Mouse (Mus musculus): ENCODE data around the gene Rin1. TPM values are rescaled to one million over a fixed set of nuclear protein-coding genes. Genes with fewer than 3 reads are reported as not detected.

The Rin1 gene
- polyA plus RNA-seq, 1 experiment from 2014 or later, result 1.6 TPM

Other genes with a start within 250 kb of the Rin1 start
- gene Gm21992, start 238.9 kb upstream of the Rin1 start, polyA plus RNA-seq (2014; fragmentation: Nextera tagmentation; extraction: Ambion mirVana), result 12.7 and 14.4 TPM in 2 replicates
- gene Rbm14, start 238.8 kb upstream of the Rin1 start, polyA plus RNA-seq (2014; fragmentation: Nextera tagmentation; extraction: Ambion mirVana), result 62.0 and 68.9 TPM in 2 replicates
- gene Ccs, start 211.1 kb upstream of the Rin1 start, polyA plus RNA-seq (2014; fragmentation: Nextera tagmentation; extraction: Ambion mirVana), result 36.5 and 41.4 TPM in 2 replicates
- gene Ccdc87, start 211.1 kb upstream of the Rin1 start, polyA plus RNA-seq (2014; fragmentation: Nextera tagmentation; extraction: Ambion mirVana), result 0.49 and 0.63 TPM in 2 replicates
- gene Ctsf, start 195.4 kb upstream of the Rin1 start, polyA plus RNA-seq (2014; fragmentation: Nextera tagmentation; extraction: Ambion mirVana), result 57.3 and 63.7 TPM in 2 replicates
- gene Actn3, start 172.6 kb upstream of the Rin1 start, polyA plus RNA-seq (2014; fragmentation: Nextera tagmentation; extraction: Ambion mirVana), result 2.1 and 3.1 TPM in 2 replicates
- gene Zdhhc24, start 171.8 kb upstream of the Rin1 start, polyA plus RNA-seq (2014; fragmentation: Nextera tagmentation; extraction: Ambion mirVana), result 18.2 and 19.4 TPM in 2 replicates
- gene Bbs1, start 143.9 kb upstream of the Rin1 start, polyA plus RNA-seq (2014; fragmentation: Nextera tagmentation; extraction: Ambion mirVana), result 8.9 and 17.9 TPM in 2 replicates
- gene Dpp3, start 122.2 kb upstream of the Rin1 start, polyA plus RNA-seq (2014; fragmentation: Nextera tagmentation; extraction: Ambion mirVana), result 102 and 103 TPM in 2 replicates
- gene Peli3, start 107.4 kb upstream of the Rin1 start, polyA plus RNA-seq (2014; fragmentation: Nextera tagmentation; extraction: Ambion mirVana), result 10.7 and 12.2 TPM in 2 replicates
- 117 and 122 TPM in 2 replicates for gene Mrpl11, start 88.3 kb upstream of the Rin1 start, polyA plus RNA-seq (2014; fragmentation: Nextera tagmentation; extraction: Ambion mirVana)
- gene Npas4, start 60.2 kb upstream of the Rin1 start, polyA plus RNA-seq (2014; fragmentation: Nextera tagmentation; extraction: Ambion mirVana), result 0.24 and 0.58 TPM in 2 replicates
- gene Slc29a2, start 26.6 kb upstream of the Rin1 start, polyA plus RNA-seq (2014; fragmentation: Nextera tagmentation; extraction: Ambion mirVana), result 6.2 and 8.7 TPM in 2 replicates
- 69.7 and 77.4 TPM in 2 replicates for gene B4gat1, start 11.7 kb upstream of the Rin1 start, polyA plus RNA-seq (2014; fragmentation: Nextera tagmentation; extraction: Ambion mirVana)
- 1.5 and 1.6 TPM in 2 replicates for gene AC124502.3, start 11.6 kb upstream of the Rin1 start, polyA plus RNA-seq (2014; fragmentation: Nextera tagmentation; extraction: Ambion mirVana)
- 32.0 and 39.0 TPM in 2 replicates for gene Brms1, start 9.1 kb upstream of the Rin1 start, polyA plus RNA-seq (2014; fragmentation: Nextera tagmentation; extraction: Ambion mirVana)
- gene Cd248, start 17.6 kb downstream of the Rin1 start, polyA plus RNA-seq (2014; fragmentation: Nextera tagmentation; extraction: Ambion mirVana), result 6.2 and 20.4 TPM in 2 replicates
- 8.3 and 15.7 TPM in 2 replicates for gene Tmem151a, start 35.0 kb downstream of the Rin1 start, polyA plus RNA-seq (2014; fragmentation: Nextera tagmentation; extraction: Ambion mirVana)
- 62.2 and 62.7 TPM in 2 replicates for gene Yif1a, start 38.1 kb downstream of the Rin1 start, polyA plus RNA-seq (2014; fragmentation: Nextera tagmentation; extraction: Ambion mirVana)
- 518 and 616 TPM in 2 replicates for gene Cnih2, start 48.0 kb downstream of the Rin1 start, polyA plus RNA-seq (2014; fragmentation: Nextera tagmentation; extraction: Ambion mirVana)
- gene Rab1b, start 56.6 kb downstream of the Rin1 start, polyA plus RNA-seq (2014; fragmentation: Nextera tagmentation; extraction: Ambion mirVana), result 227 and 228 TPM in 2 replicates
- 52.5 and 59.0 TPM in 2 replicates for gene Klc2, start 68.1 kb downstream of the Rin1 start, polyA plus RNA-seq (2014; fragmentation: Nextera tagmentation; extraction: Ambion mirVana)
- gene Pacs1, start 222.6 kb downstream of the Rin1 start, polyA plus RNA-seq (2014; fragmentation: Nextera tagmentation; extraction: Ambion mirVana), result 42.4 and 48.4 TPM in 2 replicates
- 291 and 365 TPM in 2 replicates for gene Sf3b2, start 245.0 kb downstream of the Rin1 start, polyA plus RNA-seq (2014; fragmentation: Nextera tagmentation; extraction: Ambion mirVana)
- 29.0 and 35.5 TPM in 2 replicates for gene Gal3st3, start 247.8 kb downstream of the Rin1 start, polyA plus RNA-seq (2014; fragmentation: Nextera tagmentation; extraction: Ambion mirVana)